Mouse (Mus musculus) bone marrow, adult 2 months (tissue): ENCODE data around the gene Il12rb1. TPM values are rescaled to one million over a fixed set of nuclear protein-coding genes. Genes with fewer than 3 reads are reported as not detected.

Experiments
- H3K27ac ChIP-seq: fragments of 200-500 bp; 2 replicates; pipeline ENCODE4 v1.5.1; 2012; ENCODE audit warnings: low read depth, mild to moderate bottlenecking, control low read depth, inconsistent platforms, low read length; ENCODE audit not compliant: control insufficient read depth, poor library complexity, insufficient read depth
- H3K4me1 ChIP-seq: fragments of 200-500 bp; 2 replicates; pipeline ENCODE4 v1.6.1; 2011; ENCODE audit warnings: low read length; ENCODE audit not compliant: control insufficient read depth, insufficient read depth
- H3K4me3 ChIP-seq: fragments of 200-500 bp; replicated peaks from 2 replicates; pipeline ENCODE3; 2011; ENCODE audit warnings: mild to moderate bottlenecking, low read depth, low read length, control low read depth; ENCODE audit not compliant: control insufficient read depth
- CTCF ChIP-seq: fragments of 200-500 bp; IDR thresholded peaks from 2 replicates; pipeline ENCODE4 v1.5.1; 2011; ENCODE audit warnings: low read length, control low read depth; ENCODE audit not compliant: control insufficient read depth, insufficient read depth
- POLR2A ChIP-seq: fragments of 200-500 bp; IDR thresholded peaks from 2 replicates; pipeline ENCODE4 v1.6.1; 2011; ENCODE audit warnings: low read depth, mild to moderate bottlenecking, control low read depth, low read length, borderline replicate concordance; ENCODE audit not compliant: control insufficient read depth
- WGBS: fragments of 180-500 bp; shearing (Covaris S2); methylation state at CpG from one replicate; pipeline ENCODE4 v1.1.7; 2018; 5-methylcytosine and 5-hydroxymethylcytosine counted together
- polyA plus RNA-seq: library from polyadenylated mRNA; stranded (reverse); fragments of >200 nt; gene quantifications from 2 replicates; pipeline ENCODE4 v1.2.4, GENCODE M21; 2011; ENCODE audit warnings: low replicate concordance; ENCODE audit not compliant: missing spikeins, insufficient read depth, insufficient read length

Gene Il12rb1
- polyA plus RNA-seq, 1 experiment: 1.9 TPM

DNA sequence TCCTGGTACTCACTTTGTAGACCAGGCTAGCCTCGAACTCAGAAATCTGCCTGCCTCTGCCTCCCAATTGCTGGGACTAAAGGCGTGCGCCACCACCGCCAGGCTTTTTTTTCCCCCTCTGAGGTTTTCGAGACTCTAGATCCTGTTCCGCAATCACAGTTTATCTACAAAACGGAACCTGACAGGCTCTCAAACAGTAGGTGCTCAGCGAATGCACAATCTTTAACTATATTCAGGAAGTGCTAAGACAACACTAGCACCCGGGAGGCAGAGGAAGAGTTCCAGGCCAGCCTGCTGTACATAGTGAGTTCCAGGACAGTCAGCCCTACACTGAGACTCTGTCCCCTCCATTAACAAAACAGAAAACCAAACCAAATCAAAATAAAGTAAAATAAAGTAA, 42.9 kb upstream of the Il12rb1 start:
- 30% methylated on average over 9 of the region's 9 CpGs for WGBS
- TF ChIP-seq POLR2A (no peak), CTCF (no peak)
- Histone ChIP-seq H3K4me3 (peak overlapping the region; percentile 52), H3K4me1 (peaks cover 25% of the 10 kb centered on the region), H3K27ac (peak overlapping the region; percentile 70)

DNA sequence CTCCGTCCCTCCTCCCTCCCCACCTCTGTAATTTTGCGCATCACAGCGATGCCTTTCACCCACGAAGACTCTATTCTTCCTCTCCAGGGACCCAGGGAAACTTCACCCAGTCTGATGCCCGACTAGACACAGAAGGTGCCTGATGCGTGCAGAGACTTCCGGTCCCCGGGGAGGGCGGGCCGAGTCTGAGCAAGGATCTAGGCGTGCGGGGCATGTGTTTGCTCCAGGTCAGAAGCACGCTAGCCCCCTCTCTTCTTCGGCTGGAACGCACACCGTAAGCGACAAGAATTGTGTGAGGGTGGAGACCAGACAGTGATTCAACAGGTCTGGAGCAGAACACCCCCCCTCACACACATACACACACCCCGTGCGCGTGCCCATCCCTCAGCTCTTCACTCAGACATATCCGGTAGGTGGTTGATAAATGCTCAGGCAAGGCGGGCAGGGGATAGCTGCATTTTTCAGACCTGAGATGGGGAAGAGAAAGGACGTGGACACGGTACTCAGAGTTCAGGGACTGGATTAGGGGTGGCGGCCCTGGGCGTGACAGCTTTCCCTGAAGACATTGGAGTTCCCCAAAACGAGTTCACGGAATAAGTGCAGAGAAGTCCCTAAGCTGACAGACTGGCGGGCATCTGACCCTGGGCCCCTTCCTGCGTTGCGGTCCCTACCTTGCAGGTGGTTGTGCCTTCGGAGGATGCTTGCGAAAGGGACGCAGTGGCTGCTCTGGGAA, 42.2 kb upstream of the Il12rb1 start:
- 2% methylated on average over 34 of the region's 34 CpGs for WGBS
- peak overlapping the region; percentile 70 for H3K27ac ChIP-seq
- peak overlapping the region; percentile 82 for H3K4me3 ChIP-seq
- TF ChIP-seq CTCF: no peak
- peak; percentile 36; the same call in 1 of the 2 replicates for TF ChIP-seq POLR2A
- peaks cover 25% of the 10 kb centered on the region for H3K4me1 ChIP-seq

DNA sequence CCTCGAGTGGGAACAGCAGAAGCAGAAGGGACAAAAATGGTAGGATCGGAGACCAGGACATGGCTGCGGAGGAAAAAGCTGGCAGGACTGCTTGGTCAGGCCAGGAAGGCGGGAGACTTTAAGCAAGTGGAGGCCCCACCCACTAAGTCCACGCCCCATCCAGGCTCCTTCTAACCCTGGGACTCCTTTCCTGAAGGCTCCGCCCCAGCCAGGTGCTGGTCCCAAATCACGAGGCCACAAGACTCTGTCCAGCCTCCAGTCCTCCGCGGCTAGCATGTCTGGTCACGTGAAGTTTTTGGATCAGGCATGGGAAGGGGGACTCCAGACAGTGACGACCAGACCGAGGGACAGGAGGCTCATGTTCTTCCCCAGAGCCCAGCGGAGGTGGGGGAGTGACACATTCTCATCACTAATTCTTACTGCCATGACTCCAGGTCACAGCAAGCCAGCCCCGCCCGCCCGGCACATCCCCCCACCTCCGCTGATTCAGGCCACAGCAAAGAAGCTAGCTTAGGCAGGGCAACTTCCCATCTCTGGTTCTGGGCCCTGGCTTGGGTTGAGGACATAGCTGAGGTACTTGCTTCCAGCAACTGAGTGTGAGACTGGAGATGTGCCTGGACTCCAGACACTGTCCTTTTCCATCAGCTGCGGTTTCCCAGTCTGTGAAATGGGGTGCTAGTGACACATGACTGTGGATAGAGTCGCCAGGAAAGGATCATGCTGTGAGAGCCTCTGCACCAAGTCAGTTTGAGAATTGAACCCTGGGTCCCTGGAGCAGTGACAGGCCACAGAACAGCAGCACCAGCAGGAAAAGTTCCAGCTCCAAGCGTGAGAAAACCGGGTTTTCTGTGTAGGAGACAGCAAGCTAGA, 41.4 kb upstream of the Il12rb1 start:
- Histone ChIP-seq H3K4me3 (peak overlapping the region; percentile 82), H3K27ac (peak overlapping the region; percentile 70), H3K4me1 (peaks cover 25% of the 10 kb centered on the region)
- 20% methylated on average over 21 of the region's 21 CpGs for WGBS
- TF ChIP-seq POLR2A: peak; percentile 48; the same call in 1 of the 2 replicates
- peak; percentile 1; the same call in 1 of the 2 replicates for TF ChIP-seq CTCF

DNA sequence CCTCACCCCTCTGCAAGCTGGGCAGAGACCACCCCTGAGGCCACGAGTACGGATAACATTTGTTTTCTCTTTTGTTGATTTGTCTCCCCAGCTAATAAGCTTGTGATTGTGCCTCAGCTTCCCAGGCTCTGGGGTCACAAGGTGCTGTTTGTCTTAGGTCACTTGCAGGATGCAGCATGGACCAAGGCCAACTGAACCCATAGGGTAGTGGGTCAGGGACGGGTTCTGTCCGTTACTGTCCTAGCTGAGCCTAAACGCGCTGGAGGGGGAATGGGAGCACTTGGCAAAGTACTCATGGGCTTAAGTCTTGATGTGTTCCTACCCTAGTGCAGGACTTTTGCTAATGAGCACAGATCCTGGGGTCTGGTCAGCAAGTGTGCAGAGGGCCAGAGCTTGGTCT, 40.7 kb upstream of the Il12rb1 start:
- WGBS: 83% methylated on average over 6 of the region's 6 CpGs
- H3K27ac ChIP-seq: peak overlapping the region; percentile 75
- peaks cover 25% of the 10 kb centered on the region for H3K4me1 ChIP-seq
- H3K4me3 ChIP-seq: no peak overlapping the region
- TF ChIP-seq CTCF: no peak
- TF ChIP-seq POLR2A: no peak

DNA sequence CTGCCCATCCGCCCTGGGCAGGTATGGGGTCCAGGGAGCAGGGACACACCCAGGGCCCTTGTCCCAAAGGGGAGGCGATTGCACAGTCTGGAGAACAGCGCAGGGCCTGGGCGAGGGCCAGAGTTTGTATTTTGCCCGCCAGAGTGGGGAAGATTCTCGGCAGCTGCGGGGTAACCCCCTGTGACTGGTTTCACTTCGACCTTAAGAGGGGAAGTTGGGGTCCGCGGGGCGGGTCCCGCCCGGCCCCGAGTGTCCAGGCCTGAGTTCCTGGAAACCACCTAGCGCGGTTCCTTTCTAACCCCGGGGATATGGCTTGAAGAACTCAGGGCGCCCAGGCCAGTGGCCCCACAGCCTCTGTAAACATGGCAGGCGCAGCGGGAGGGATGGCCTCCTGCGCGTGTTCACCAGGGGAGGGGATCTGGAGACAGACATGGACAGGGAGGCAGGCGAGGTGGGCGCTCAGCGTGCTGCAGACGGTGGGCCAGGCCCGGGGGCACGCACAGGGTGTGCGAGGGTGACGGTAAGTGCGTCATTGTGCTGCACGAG, 39.9 kb upstream of the Il12rb1 start:
- H3K4me3 ChIP-seq: no peak overlapping the region
- WGBS: 73% methylated on average over 32 of the region's 32 CpGs
- no peak for TF ChIP-seq CTCF
- no peak for TF ChIP-seq POLR2A
- H3K27ac ChIP-seq: peak overlapping the region; percentile 75
- H3K4me1 ChIP-seq: peaks cover 25% of the 10 kb centered on the region

DNA sequence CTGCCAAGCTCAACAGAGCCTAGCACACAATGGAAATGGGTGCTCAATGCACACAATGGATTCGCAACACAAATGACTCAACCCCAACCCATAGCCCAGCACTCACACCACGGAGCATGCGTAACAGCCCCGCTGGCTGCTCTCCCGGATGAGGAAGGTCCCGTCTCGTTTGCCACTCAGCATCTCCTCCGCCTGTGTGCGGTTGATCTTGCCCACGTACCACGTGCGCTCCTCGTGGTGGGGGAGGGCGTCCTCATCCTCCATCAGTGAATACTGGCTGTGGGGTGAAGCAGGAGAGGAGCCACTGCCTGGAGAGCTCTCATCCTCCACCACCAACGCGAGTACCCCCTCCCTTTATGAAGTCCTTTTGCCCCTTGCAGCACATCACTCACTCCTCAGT, 39.3 kb upstream of the Il12rb1 start:
- Histone ChIP-seq H3K4me1 (peaks cover 24% of the 10 kb centered on the region), H3K27ac (peak overlapping the region; percentile 74), H3K4me3 (no peak overlapping the region)
- WGBS: 73% methylated on average over 16 of the region's 16 CpGs
- TF ChIP-seq POLR2A: no peak
- TF ChIP-seq CTCF: no peak

DNA sequence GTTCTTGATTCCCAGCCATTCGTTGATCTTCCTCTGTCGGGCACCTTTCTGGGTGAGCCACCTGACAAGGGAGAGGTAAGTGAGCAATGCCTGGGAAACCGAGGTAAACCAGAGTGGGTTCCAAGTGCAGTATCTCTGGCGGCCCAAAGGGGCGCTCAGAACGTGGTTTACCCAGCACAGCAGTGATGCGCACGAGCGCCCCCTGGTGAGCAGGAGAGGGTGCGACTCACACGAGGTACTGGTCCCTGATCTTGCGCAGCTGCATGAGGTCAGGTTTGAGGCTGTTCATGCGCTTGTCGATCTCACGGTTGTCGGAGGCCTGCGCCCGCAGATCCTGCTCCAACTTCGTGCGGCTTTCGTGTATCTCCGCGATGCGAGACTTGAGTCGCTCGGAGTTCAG, 38.9 kb upstream of the Il12rb1 start:
- Histone ChIP-seq H3K4me3 (no peak overlapping the region), H3K4me1 (peaks cover 26% of the 10 kb centered on the region), H3K27ac (no peak overlapping the region; the same call in 1 of the 2 replicates)
- WGBS: 4% methylated on average over 26 of the region's 26 CpGs
- TF ChIP-seq CTCF (peak; percentile 100), POLR2A (peak; percentile 33; the same call in 1 of the 2 replicates)

DNA sequence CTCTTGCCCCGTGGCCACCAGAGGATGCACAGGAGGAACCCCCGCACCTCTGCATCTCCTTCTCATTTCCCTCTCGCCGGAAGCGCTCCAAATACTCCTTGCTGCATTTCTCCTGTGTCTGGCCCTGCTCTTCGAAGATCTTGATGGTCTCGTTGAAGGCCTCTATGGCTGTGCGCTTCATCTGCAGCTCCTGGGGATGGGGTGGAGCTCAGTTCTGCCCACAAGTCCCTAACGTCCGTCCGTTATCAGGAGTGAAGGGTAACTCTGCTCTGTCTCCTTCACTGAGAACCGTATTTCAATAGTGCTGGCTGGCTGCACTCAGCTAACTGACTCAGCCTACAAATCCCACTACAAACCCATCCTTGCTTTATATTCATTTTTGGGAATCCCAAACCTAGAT, 38.4 kb upstream of the Il12rb1 start:
- TF ChIP-seq POLR2A (no peak), CTCF (no peak)
- peaks cover 21% of the 10 kb centered on the region for H3K4me1 ChIP-seq
- no peak overlapping the region for H3K4me3 ChIP-seq
- no peak overlapping the region; the same call in 1 of the 2 replicates for H3K27ac ChIP-seq
- WGBS: 70% methylated on average over 12 of the region's 12 CpGs
